Mouse (Mus musculus) thymus, adult 2 months (tissue): Measurements from ENCODE around the gene Cptp. TPM values are rescaled to one million over a fixed set of nuclear protein-coding genes. Genes with fewer than 3 reads are reported as not detected.
A peak's percentile ranks its signal among the peaks of the same experiment; 100 is the strongest.

ENCODE experiments used
- DNase-seq: peaks from one replicate; pipeline ENCODE4 v3.0.0; 2021
- H3K27ac ChIP-seq: fragments of 200-500 bp; 2 replicates; pipeline ENCODE4 v1.5.1; 2012; ENCODE audit warnings: low read length, control low read depth; ENCODE audit not compliant: control insufficient read depth, insufficient read depth
- H3K27me3 ChIP-seq: fragments of 200-500 bp; 2 replicates; pipeline ENCODE4 v1.6.1; 2012; ENCODE audit warnings: mild to moderate bottlenecking, low read length, moderate library complexity, mixed read lengths; ENCODE audit not compliant: control insufficient read depth, insufficient read depth
- H3K36me3 ChIP-seq: fragments of 200-500 bp; 2 replicates; pipeline ENCODE4 v1.6.1; 2012; ENCODE audit warnings: mild to moderate bottlenecking, low read length, moderate library complexity; ENCODE audit not compliant: control insufficient read depth, insufficient read depth
- H3K4me1 ChIP-seq: fragments of 200-500 bp; replicated peaks from 2 replicates; pipeline ENCODE4 v1.6.1; 2012; ENCODE audit warnings: low read length; ENCODE audit not compliant: control insufficient read depth, insufficient read depth
- H3K4me3 ChIP-seq: fragments of 200-500 bp; 2 replicates; pipeline ENCODE4 v1.5.1; 2012; ENCODE audit warnings: mild to moderate bottlenecking, low read length, control low read depth, moderate library complexity; ENCODE audit not compliant: control insufficient read depth, insufficient read depth
- CTCF ChIP-seq: fragments of 200-500 bp; IDR thresholded peaks from 2 replicates; pipeline ENCODE4 v1.5.1; 2012; ENCODE audit warnings: mild to moderate bottlenecking, control low read depth, low read length, moderate library complexity, borderline replicate concordance; ENCODE audit not compliant: control insufficient read depth, poor library complexity, insufficient read depth; ENCODE audit errors: extremely low read depth
- POLR2A ChIP-seq: fragments of 200-500 bp; IDR thresholded peaks from 2 replicates; pipeline ENCODE4 v1.6.1; 2012; ENCODE audit warnings: mild to moderate bottlenecking, low read length, control low read depth, moderate library complexity; ENCODE audit not compliant: control insufficient read depth, poor library complexity, insufficient read depth; ENCODE audit errors: extremely low read depth
- WGBS: fragments of 180-500 bp; shearing (Covaris S2); methylation state at CpG from one replicate; pipeline ENCODE4 v1.1.7; 2018; 5-methylcytosine and 5-hydroxymethylcytosine counted together
- polyA plus RNA-seq: library from polyadenylated mRNA; depleted of rRNA; stranded (reverse); fragments of >200 nt; gene quantifications from 2 replicates; pipeline ENCODE4 v1.2.3, GENCODE M21; 2012

Gene Cptp
- polyA plus RNA-seq, 1 experiment, result 32.2 TPM

DNA sequence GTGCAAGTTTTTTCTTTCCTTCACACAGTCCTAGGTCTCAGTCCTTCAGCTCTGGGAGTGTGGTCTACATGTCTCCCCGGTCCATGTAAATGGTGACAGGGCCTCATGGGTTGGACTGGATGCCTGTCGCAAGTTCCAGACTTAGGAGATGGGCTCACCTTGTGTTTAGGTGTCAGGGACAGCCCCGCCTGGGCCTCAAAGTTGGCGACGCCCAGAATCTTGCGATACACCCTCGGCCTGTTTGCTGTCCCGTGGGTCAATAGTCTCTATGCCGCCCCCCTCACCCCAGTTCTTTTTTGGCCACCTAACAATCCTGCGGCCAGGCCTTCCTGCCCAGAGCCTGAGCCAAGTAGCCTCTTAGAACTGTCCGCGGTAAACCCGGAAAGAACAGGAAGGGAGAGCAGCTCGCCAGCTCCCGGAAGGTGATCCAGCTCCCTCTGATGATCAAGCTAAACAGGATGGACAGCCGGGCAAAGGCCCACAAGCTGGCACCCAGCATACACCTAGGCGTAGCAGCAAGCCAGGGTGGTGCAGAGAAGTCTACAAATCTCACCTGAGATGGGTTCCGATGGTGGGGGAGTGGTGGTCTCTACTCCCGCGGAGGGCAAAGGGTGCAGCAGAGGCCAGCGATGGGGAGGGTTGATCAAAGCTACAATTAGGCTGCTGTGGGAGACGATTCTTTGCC lies 484 bp downstream of the Cptp start:
- H3K4me3 ChIP-seq, result peak overlapping the region; percentile 69
- no peaks in the 10 kb centered on the region for H3K27me3 ChIP-seq
- no peak for TF ChIP-seq POLR2A
- TF ChIP-seq CTCF, result no peak
- peaks cover 18% of the 10 kb centered on the region for H3K36me3 ChIP-seq
- peak; percentile 19 for DNase-seq
- WGBS, result 11% methylated on average over 22 of the region's 22 CpGs
- no peak overlapping the region for H3K27ac ChIP-seq
- peaks cover 13% of the 10 kb centered on the region for H3K4me1 ChIP-seq

GRCm38 (mm10) chr4:155863001-155863400 lies 6.2 kb downstream of the Cptp start, which contains the start of gene Tas1r3:
Gene Tas1r3, minus strand, starts transcription at chr4:155863362.
- WGBS, result 84% methylated on average over 5 of the region's 5 CpGs

GRCm38 (mm10) chr4:155861787-155862186 lies 7.5 kb downstream of the Cptp start:
- H3K27me3 ChIP-seq, result no peaks in the 10 kb centered on the region
- H3K4me1 ChIP-seq, result no peaks in the 10 kb centered on the region
- no peak for DNase-seq
- no peak for TF ChIP-seq POLR2A
- no peak for TF ChIP-seq CTCF
- H3K36me3 ChIP-seq, result peaks cover 7% of the 10 kb centered on the region; the same call in 1 of the 2 replicates
- H3K27ac ChIP-seq, result no peak overlapping the region
- WGBS, result 90% methylated on average over 7 of the region's 7 CpGs
- H3K4me3 ChIP-seq, result no peak overlapping the region

More at GRCm38 (mm10) chr4:155863001-155863400, 6.2 kb downstream of the Cptp start, which contains the start of gene Tas1r3:
- peaks cover 7% of the 10 kb centered on the region; the same call in 1 of the 2 replicates for H3K36me3 ChIP-seq
- H3K4me3 ChIP-seq, result no peak within 1 kb of the TSS
- H3K27ac ChIP-seq, result no peak within 1 kb of the TSS
- DNase-seq, result no peak
- TF ChIP-seq CTCF (no peak), POLR2A (no peak)
- no peaks in the 10 kb centered on the region for H3K27me3 ChIP-seq
- no peaks in the 10 kb centered on the region for H3K4me1 ChIP-seq

- H3K36me3 ChIP-seq, result no peaks in the 10 kb centered on the region
- DNase-seq, result peak; percentile 37
- no peak overlapping the region for H3K27ac ChIP-seq
- no peak for TF ChIP-seq POLR2A
- no peak for TF ChIP-seq CTCF
- H3K27me3 ChIP-seq, result no peaks in the 10 kb centered on the region
- no peak overlapping the region for H3K4me3 ChIP-seq
- no peaks in the 10 kb centered on the region for H3K4me1 ChIP-seq
- 61% methylated on average over 13 of the region's 13 CpGs for WGBS
Measured at GRCm38 (mm10) chr4:155859318-155859717, 9.9 kb downstream of the Cptp start.

GRCm38 (mm10) chr4:155856881-155857280 lies 12.4 kb downstream of the Cptp start:
- Histone ChIP-seq H3K4me1 (no peaks in the 10 kb centered on the region), H3K4me3 (no peak overlapping the region), H3K36me3 (no peaks in the 10 kb centered on the region), H3K27ac (no peak overlapping the region), H3K27me3 (no peaks in the 10 kb centered on the region)
- no peak for DNase-seq
- WGBS, result 82% methylated on average over 3 of the region's 3 CpGs
- no peak for TF ChIP-seq POLR2A
- TF ChIP-seq CTCF, result no peak

DNA sequence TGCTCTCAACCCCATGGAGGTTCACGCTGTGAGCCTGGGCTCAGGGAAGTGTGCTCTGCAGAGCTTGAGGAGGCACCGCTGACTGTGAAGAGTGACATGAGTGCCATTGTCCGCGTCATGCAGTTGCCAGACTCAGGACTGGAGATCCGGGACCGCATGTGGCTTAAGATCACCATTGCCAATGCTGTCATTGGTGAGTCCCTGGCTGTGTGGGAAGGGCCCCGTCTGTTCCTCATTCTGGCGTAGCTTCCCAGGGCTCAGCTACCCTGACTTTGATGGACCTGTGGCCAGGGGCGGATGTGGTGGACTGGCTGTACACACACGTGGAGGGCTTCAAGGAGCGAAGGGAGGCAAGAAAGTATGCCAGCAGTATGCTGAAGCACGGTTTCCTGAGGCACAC lies 13.2 kb downstream of the Cptp start:
- DNase-seq, result no peak
- Histone ChIP-seq H3K36me3 (no peaks in the 10 kb centered on the region), H3K4me3 (no peak overlapping the region), H3K27me3 (no peaks in the 10 kb centered on the region), H3K4me1 (no peaks in the 10 kb centered on the region), H3K27ac (no peak overlapping the region)
- 88% methylated on average over 12 of the region's 12 CpGs for WGBS
- TF ChIP-seq POLR2A (no peak), CTCF (no peak)

DNA sequence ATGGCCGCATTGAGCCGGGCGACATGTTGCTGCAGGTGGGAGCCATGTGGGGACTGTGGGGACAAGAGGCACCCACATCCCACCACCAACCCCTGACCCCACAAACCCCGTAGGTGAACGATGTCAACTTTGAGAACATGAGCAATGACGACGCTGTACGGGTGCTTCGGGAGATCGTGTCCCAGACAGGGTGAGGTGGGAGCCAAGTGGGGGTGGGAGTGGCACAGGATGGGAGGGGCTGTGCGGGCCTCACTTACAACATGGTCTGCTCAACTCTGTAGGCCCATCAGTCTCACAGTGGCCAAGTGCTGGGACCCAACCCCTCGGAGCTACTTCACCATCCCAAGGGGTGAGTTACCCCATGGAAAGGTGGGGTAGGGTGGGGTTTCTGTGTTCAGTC lies 14.2 kb downstream of the Cptp start:
- DNase-seq, result no peak
- Histone ChIP-seq H3K27me3 (no peaks in the 10 kb centered on the region), H3K36me3 (no peaks in the 10 kb centered on the region), H3K27ac (no peak overlapping the region), H3K4me3 (no peak overlapping the region), H3K4me1 (no peaks in the 10 kb centered on the region)
- TF ChIP-seq POLR2A (no peak), CTCF (no peak)
- 98% methylated on average over 12 of the region's 12 CpGs for WGBS
